Mouse (Mus musculus): Measurements from ENCODE around the gene Cbs.
"Not testable (repeated sequence)": the region's sequence is repeated elsewhere in the genome, so short reads cannot be mapped to it uniquely, and the experiment has no call there.

Cbs gene

GRCm38 (mm10) chr17:31642913-31643312 is 5.9 kb upstream of the Cbs start:
- DNase-seq: no peak

- DNase-seq: no peak
These were observed 5.3 kb upstream of the Cbs start for GRCm38 (mm10) chr17:31642331-31642730.

- DNase-seq: no peak
These were observed 2.6 kb upstream of the Cbs start for GRCm38 (mm10) chr17:31639651-31640050.

- DNase-seq: peak; percentile 53 to 68
These were observed 980 bp upstream of the Cbs start for GRCm38 (mm10) chr17:31637866-31638570.

- DNase-seq: no peak
These were observed 629 bp downstream of the Cbs start for GRCm38 (mm10) chr17:31636277-31636941.

GRCm38 (mm10) chr17:31635781-31636180 is 1.3 kb downstream of the Cbs start:
- DNase-seq: no peak

- no peak for DNase-seq
These were observed 2.1 kb downstream of the Cbs start for GRCm38 (mm10) chr17:31634896-31635295.

- DNase-seq: peak; percentile 28 to 55
These were observed 4.0 kb downstream of the Cbs start for GRCm38 (mm10) chr17:31633007-31633406.

GRCm38 (mm10) chr17:31631081-31631800 is 5.8 kb downstream of the Cbs start:
- DNase-seq: peak; percentile 32 to 54

- no peak for DNase-seq
These were observed 9.1 kb downstream of the Cbs start for GRCm38 (mm10) chr17:31627961-31628360.

GRCm38 (mm10) chr17:31623101-31623500 is 13.9 kb downstream of the Cbs start:
- no peak for DNase-seq

GRCm38 (mm10) chr17:31613086-31613755 is 23.8 kb downstream of the Cbs start:
- no peak for DNase-seq

GRCm38 (mm10) chr17:31609895-31610294 is 27.1 kb downstream of the Cbs start:
- no peak for DNase-seq

- DNase-seq: not testable (repeated sequence)
These were observed 27.9 kb downstream of the Cbs start for GRCm38 (mm10) chr17:31609173-31609572.

- DNase-seq: peak in 1 of 2 experiments; percentile 53
These were observed 29.6 kb downstream of the Cbs start for GRCm38 (mm10) chr17:31607256-31607951.

- peak in 1 of 2 experiments; percentile 28 for DNase-seq
These were observed 30.6 kb downstream of the Cbs start for GRCm38 (mm10) chr17:31606424-31606823.

GRCm38 (mm10) chr17:31598593-31598992 is 38.4 kb downstream of the Cbs start:
- DNase-seq: peak; percentile 30 to 55

GRCm38 (mm10) chr17:31597957-31598356 is 39.1 kb downstream of the Cbs start:
- DNase-seq: peak; percentile 45 to 57

- DNase-seq: no peak
These were observed 42.0 kb downstream of the Cbs start for GRCm38 (mm10) chr17:31595077-31595476.

GRCm38 (mm10) chr17:31594590-31594989 is 42.4 kb downstream of the Cbs start:
- no peak for DNase-seq

GRCm38 (mm10) chr17:31590846-31591245 is 46.2 kb downstream of the Cbs start:
- DNase-seq: peak in 1 of 2 experiments; percentile 61

GRCm38 (mm10) chr17:31588726-31589125 is 48.3 kb downstream of the Cbs start:
- DNase-seq: no peak
